Mouse (Mus musculus): ENCODE measurements around the gene Hddc2. TPM values are rescaled to one million over a fixed set of nuclear protein-coding genes. Genes with fewer than 3 reads are reported as not detected.

Hddc2 gene
- total RNA-seq (2023): 25.2 TPM

GRCm38 (mm10) chr10:31312865-31313848, at the start of gene Hddc2:
Hddc2 (plus strand) TSS chr10:31313383.

Other genes with a start within 250 kb of the Hddc2 start
- not detected for gene Tpd52l1, start 132.6 kb downstream of the Hddc2 start, total RNA-seq (2023)

Measured in CD4-positive naive resting alpha-beta T cell, adult 57 days (primary cell).